Mouse (Mus musculus) adrenal gland, postnatal 25 days (tissue): ENCODE measurements at regions not wholly inside any gene's neighbourhood (a gene's known extent, or its start where the extent isn't known, plus 50 kb on each side); places are given as distances from the start of the nearest gene placed in this dataset.
"Not testable (repeated sequence)": the region's sequence is repeated elsewhere in the genome, so short reads cannot be mapped to it uniquely, and the experiment has no call there.

Experiments
- DNase-seq: peaks from one replicate; pipeline ENCODE4 v3.0.0; 2021; ENCODE audit warnings: mixed read lengths

DNA sequence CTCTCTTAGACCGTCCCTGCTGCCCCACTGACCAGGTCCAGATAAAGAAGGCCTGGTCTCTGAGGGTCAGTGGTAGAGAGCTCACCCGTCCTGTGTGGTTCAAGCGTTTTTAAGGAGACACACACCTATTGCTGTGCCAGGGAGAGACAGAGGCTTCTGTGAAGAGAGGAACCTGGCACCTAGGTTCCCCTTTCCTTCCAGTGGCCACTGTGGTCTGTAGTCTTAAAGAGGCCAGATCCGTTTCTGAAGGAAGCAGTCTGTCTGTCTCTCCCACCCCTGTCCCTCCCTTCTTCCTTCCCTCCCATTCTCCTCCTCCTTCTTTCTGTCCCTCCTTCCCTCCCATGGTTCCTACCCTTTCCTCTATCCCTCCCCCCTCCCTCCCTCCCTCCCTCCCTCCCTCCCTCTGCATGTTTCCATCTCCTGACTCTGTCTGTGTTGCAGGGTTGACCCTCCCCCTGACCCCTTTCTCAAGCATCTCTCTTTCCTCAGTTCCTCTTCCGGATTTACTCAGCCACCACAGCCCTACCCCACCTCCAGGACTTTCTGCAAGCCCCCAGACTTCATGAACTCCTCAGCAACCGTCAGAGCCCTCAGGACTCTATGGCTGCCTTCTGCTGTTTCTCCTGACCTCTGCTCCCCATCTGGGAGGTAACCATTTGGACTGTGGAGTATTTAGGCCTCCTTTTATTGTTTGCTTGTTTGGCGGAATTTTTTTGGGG, 100.1 kb upstream of the Ubl3 start:
- no peak for DNase-seq

DNA sequence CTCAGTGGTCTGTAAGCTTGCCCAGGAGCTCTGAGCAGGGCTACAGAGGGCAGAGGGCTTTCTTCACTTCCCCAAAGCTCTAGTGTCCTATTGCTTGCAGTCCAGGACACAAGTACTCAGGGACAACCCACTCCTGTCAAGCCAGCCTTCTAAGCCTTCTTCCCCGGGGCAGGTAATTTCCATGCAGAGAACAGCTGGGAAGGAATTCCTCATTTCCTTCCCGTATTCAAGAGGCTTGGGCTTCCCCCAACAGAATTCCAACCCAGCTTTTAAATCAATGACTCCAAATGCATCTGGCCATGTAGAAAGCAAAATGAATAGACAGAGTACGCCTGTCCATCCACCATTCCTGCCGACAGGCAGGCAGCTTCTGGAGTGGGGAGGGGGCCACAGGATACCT, 99.1 kb upstream of the Ubl3 start:
- no peak for DNase-seq

DNA sequence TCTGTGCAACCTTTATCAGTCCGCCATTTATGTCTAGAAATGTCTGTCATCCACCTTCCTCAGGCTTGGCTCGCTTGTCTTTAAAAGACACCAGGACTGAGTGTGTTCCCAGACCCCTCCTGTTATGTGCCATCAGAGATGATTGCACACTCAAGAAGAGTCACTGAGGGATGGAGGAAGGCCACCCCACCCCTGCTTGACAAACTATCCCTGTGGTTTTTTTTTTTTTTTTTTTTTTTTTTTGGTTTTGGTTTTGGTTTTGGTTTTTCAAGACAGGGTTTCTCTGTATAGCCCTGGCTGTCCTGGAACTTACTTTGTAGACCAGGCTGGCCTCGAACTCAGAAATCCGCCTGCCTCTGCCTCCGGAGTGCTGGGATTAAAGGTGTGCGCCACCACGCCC, 97.0 kb upstream of the Ubl3 start:
- not testable (repeated sequence) for DNase-seq

GRCm38 (mm10) chr5:148649123-148649522, 96.5 kb upstream of the Ubl3 start:
- DNase-seq: no peak

GRCm38 (mm10) chr5:148647644-148648043, 95.1 kb upstream of the Ubl3 start:
- DNase-seq: no peak

GRCm38 (mm10) chr5:148645772-148646171, 93.2 kb upstream of the Ubl3 start:
- DNase-seq: no peak

- no peak for DNase-seq
Observed at GRCm38 (mm10) chr5:148645191-148645681, 92.6 kb upstream of the Ubl3 start.

DNA sequence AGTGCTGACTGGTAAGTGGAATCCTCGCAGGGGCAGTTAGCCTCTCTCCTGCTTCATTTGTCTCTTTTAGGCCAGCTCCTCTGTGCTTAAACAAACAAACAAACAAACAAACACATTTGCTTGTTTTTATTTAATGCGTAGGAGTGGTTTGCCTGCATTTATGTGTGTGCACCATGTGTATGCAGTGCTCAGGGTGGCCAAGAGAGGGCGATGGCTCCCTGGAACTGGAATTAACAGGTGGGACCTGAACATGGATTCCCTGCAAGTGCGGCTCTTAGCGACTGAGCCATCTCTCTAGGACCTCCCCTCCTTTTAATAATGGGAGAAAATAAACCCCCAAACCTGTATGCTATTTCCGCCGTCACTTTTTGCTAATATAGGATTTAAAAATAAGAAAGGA, 91.8 kb upstream of the Ubl3 start:
- DNase-seq: no peak

DNA sequence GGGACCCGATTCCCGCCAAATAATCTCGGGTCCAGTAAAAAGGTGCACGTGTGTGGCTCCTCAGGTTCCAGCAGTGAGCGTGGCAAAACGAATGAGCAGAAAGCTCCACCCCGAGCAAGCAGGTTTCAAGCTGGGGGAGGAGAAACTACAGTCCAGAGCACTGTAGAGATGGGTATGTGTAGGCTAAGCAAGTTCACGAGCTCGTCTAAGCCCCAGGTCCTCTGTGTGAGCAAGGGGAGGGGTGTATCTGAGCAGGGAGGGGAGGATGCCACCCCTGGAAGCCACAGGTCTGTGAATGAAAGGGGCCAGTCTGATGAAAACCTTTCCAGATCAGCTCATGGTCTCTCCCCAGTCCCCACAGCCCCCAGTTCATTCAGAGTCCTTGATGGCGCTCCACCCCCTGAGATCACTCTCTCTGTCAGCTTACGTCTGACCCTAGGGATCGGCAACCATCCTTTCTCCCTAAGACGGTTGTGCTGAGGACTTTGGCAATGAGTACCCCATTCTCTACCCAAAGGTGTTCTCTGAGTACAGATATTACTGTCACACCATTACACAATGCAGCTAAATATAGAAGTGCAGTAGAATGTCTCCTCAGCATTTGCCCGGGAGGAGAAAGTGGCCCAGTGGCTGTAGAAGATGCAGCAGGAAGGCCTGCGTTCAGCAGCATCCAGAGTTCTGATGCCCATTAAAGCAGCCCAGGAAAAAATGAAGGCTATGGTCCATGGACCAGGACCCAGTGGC, 89.2 kb upstream of the Ubl3 start:
- no peak for DNase-seq

- no peak for DNase-seq
Observed at GRCm38 (mm10) chr5:148640523-148640922, 87.9 kb upstream of the Ubl3 start.

DNA sequence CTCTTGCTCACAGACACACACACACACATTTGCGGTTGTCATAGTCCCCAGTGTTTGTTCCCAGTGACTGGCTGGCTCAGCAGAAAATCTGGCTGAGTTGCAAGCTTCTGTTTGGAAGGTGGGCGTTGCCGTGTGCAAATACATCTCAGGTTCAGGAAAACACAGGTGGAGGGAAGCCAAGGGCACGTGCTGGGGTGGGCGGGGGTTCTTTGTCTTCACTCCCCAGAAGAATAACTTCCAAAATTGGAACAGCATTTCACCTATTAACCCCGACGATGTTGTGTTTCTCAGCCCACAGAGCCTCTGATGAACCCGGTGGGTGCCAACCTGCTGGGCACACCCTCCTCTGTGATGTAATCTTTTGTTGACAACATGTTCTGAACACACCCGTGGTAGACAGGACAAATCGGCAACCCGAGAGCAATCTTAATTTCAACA, 82.3 kb upstream of the Ubl3 start:
- DNase-seq: no peak

DNA sequence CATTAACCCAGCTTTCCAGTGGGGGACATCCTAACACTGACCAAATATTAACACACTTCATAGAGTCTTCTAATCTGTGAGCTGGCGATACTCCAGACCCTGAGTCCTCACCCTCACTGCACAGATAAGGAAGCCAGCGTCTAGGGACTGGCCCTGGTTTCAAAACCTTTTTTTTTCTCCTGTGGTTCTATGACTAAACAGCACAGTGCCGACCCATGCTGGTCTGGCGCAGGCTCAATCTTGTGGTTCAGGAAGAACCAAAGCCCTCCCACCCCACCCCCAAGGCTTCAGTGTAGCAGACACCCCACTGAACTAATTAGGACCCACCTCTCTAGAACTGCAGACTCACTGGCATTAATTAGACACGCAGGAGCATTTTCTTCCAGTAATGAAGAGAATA, 81.4 kb upstream of the Ubl3 start:
- DNase-seq: peak; percentile 33

- DNase-seq: no peak
Observed at GRCm38 (mm10) chr5:148633331-148633730, 80.7 kb upstream of the Ubl3 start.

GRCm38 (mm10) chr5:148632516-148633170, 80.1 kb upstream of the Ubl3 start:
- DNase-seq: no peak

GRCm38 (mm10) chr5:148631566-148631965, 79.0 kb upstream of the Ubl3 start:
- no peak for DNase-seq

GRCm38 (mm10) chr5:148626014-148626413, 73.4 kb upstream of the Ubl3 start:
- no peak for DNase-seq

DNA sequence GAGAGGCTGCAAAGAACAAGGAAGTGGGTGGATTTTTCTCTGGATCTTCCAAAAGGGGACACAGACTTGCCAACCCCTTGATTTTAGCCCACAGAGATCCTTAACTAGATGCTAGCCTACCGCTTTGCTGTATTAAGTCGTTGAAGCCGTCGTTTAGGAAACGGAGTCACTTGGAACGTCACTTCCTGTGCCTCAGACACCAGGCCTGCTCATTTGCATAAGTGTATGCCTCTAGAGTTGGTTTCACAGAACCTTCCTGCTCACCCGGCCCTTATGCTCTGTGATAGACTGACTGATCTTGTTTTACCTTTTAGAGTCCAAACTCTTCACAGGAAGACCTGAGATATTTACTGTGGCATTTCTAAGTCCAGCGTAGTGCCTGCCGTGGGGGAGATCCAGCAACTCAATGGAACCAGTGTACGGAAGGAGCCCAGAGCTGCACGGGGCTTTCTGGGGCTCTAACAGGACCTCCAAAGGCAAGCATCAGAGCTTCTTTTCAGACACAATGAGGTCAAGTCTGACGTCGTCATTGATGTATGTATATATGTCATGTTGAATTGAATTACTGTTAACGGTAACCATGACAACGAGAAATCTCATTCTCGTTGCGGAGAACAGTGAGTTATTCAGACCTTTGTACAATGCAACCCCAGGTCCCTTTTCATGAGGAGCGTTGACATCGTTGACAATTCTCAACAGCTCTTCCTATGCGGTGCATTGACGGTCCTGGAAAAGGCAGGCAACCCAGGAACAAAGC, 72.2 kb upstream of the Ubl3 start:
- no peak for DNase-seq

GRCm38 (mm10) chr5:148620895-148621786, 68.6 kb upstream of the Ubl3 start:
- DNase-seq: no peak

DNA sequence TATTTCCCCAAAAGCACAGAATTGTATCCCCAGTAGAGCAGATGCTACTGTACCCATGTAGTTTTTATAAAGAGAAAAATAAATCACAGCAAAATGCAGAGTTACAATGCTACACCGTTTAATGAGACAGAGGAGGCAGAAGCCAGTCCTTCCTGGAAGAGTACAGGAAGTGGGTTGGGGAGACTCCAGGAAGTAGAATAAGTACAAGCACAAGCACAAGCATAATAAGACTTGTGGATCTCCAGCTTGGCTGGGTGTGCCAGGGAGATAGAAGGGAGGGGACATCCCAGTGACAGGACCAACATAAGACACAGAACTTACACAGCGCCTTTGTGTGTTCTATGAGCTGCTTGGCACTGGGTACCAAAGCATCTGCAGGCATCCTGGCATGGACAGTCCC, 67.3 kb upstream of the Ubl3 start:
- no peak for DNase-seq

GRCm38 (mm10) chr5:148616426-148616825, 63.8 kb upstream of the Ubl3 start:
- no peak for DNase-seq

- no peak for DNase-seq
Observed at GRCm38 (mm10) chr5:148615706-148616366, 63.2 kb upstream of the Ubl3 start.
